Mouse (Mus musculus): Measurements from ENCODE around the gene Prrg2. TPM values are rescaled to one million over a fixed set of nuclear protein-coding genes. Genes with fewer than 3 reads are reported as not detected.
A peak's percentile ranks its signal among the peaks of the same experiment; 100 is the strongest.
"Not testable (repeated sequence)": the region's sequence is repeated elsewhere in the genome, so short reads cannot be mapped to it uniquely, and the experiment has no call there.

Gene Prrg2
- total and polyA plus RNA-seq, 2 experiments from 2014 or later: 10.5 to 17.2 TPM

GRCm38 (mm10) chr7:45026256-45026655 is 36.2 kb downstream of the Prrg2 start:
- Histone ChIP-seq H3K9ac (replicated peaks; ENCODE audit: low read length) (no peak overlapping the region), H3K4me2 (ENCODE audit: low read depth, low read length) (no peak overlapping the region), H3K27ac (peak overlapping the region; percentile 52; the same call in 1 of the 2 replicates), H3K27me3 (ENCODE audit: insufficient read depth, low read length) (no peaks in the 10 kb centered on the region), H3K9me3 (ENCODE audit: low read length) (no peaks in the 10 kb centered on the region), H3K4me1 (ENCODE audit: insufficient read depth, low read length) (no peaks in the 10 kb centered on the region), H3K36me3 (ENCODE audit: insufficient read depth, low read length) (peaks cover 42% of the 10 kb centered on the region), H3K4me3 (ENCODE audit: low read length) (no peak overlapping the region)
- no peak for TF ChIP-seq CTCF (IDR thresholded peaks at IDR 0.05; ENCODE audit: low read depth)
- 39% methylated on average over 2 of the region's 2 CpGs for WGBS
- DNase-seq (ENCODE audit: low spot score): peak; percentile 56
- ATAC-seq: peak; percentile 48; the same call in 1 of the 2 replicates

DNA sequence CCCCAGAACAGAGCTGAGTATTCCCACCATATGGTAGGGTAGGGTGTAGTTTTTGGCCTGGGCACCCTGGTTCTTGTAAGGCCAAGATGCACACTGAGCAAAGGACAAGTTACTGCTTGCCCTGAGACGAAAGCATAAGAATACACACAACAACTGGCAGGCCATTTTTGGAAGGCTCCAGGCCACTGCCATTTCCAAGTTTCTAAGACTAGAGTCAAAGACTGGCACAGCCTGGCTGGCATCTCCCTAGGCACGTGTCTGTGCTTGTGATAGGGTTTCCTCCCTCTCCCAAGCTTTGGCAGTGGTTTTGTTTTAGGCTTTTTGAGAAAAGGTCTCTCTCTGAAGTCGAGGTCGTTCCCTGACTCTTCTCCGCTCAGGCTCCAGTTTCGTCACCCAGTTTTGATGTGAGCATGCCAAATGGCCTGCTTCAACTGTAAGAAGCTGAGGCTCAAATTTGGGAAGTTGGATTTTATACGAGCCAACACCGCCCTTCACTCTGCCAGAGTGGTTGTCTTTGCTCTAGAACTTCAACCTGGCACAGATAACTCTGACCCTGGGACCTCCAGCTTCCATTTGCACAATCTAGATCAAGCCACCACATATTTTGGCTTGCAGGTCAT is 36.8 kb downstream of the Prrg2 start:
- no peak for DNase-seq (ENCODE audit: low spot score)
- no peak overlapping the region for H3K4me2 ChIP-seq (ENCODE audit: low read depth, low read length)
- no peaks in the 10 kb centered on the region for H3K27me3 ChIP-seq (ENCODE audit: insufficient read depth, low read length)
- H3K4me1 ChIP-seq (ENCODE audit: insufficient read depth, low read length): no peaks in the 10 kb centered on the region
- no peaks in the 10 kb centered on the region for H3K9me3 ChIP-seq (ENCODE audit: low read length)
- H3K36me3 ChIP-seq (ENCODE audit: insufficient read depth, low read length): peaks cover 36% of the 10 kb centered on the region
- H3K27ac ChIP-seq: peak overlapping the region; percentile 52; the same call in 1 of the 2 replicates
- ATAC-seq: no peak
- H3K9ac ChIP-seq (replicated peaks; ENCODE audit: low read length): no peak overlapping the region
- no peak for TF ChIP-seq CTCF (IDR thresholded peaks at IDR 0.05; ENCODE audit: low read depth)
- no peak overlapping the region for H3K4me3 ChIP-seq (ENCODE audit: low read length)
- WGBS: 75% methylated on average over 8 of the region's 8 CpGs

- Histone ChIP-seq H3K27ac (0 out of 2 replicates have a peak overlapping the region, but pooled peaks have one; percentile 9), H3K4me2 (ENCODE audit: low read depth, low read length) (no peak overlapping the region), H3K9me3 (ENCODE audit: low read length) (no peaks in the 10 kb centered on the region), H3K36me3 (ENCODE audit: insufficient read depth, low read length) (peaks cover 25% of the 10 kb centered on the region), H3K27me3 (ENCODE audit: insufficient read depth, low read length) (no peaks in the 10 kb centered on the region), H3K4me1 (ENCODE audit: insufficient read depth, low read length) (no peaks in the 10 kb centered on the region), H3K9ac (replicated peaks; ENCODE audit: low read length) (no peak overlapping the region), H3K4me3 (ENCODE audit: low read length) (no peak overlapping the region)
- ATAC-seq (no peak), DNase-seq (ENCODE audit: low spot score) (no peak)
- TF ChIP-seq CTCF (IDR thresholded peaks at IDR 0.05; ENCODE audit: low read depth): no peak
- 86% methylated on average over 15 of the region's 15 CpGs for WGBS
Measured at GRCm38 (mm10) chr7:45024281-45025248, 37.9 kb downstream of the Prrg2 start.

GRCm38 (mm10) chr7:45023711-45024110 is 38.8 kb downstream of the Prrg2 start:
- not testable (repeated sequence) for H3K9me3 ChIP-seq (ENCODE audit: low read length); H3K4me3 ChIP-seq (ENCODE audit: low read length); ATAC-seq; H3K27ac ChIP-seq; H3K4me1 ChIP-seq (ENCODE audit: insufficient read depth, low read length); H3K9ac ChIP-seq (replicated peaks; ENCODE audit: low read length); H3K27me3 ChIP-seq (ENCODE audit: insufficient read depth, low read length); H3K4me2 ChIP-seq (ENCODE audit: low read depth, low read length)
- H3K36me3 ChIP-seq (ENCODE audit: insufficient read depth, low read length): peaks cover 17% of the 10 kb centered on the region
- peak; percentile 45 for TF ChIP-seq CTCF (IDR thresholded peaks at IDR 0.05; ENCODE audit: low read depth)
- DNase-seq (ENCODE audit: low spot score): peak; percentile 25
- 69% methylated on average over 5 of the region's 5 CpGs for WGBS

DNA sequence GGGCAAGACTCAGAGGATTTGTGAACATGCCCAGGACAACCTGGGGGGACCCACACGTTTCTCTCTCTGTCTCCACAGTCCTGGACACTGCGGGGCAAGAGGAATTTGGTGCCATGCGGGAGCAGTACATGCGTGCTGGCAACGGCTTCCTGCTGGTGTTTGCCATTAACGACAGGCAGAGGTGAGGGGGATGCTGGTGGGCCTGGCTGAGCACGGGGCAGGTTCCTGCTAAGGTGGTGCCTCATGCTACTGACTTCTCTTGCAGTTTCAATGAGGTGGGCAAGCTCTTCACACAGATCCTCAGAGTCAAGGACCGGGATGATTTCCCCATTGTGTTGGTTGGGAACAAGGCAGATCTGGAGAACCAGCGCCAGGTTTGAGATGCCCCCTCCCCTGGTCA is 42.3 kb downstream of the Prrg2 start:
- ATAC-seq (no peak), DNase-seq (ENCODE audit: low spot score) (no peak)
- Histone ChIP-seq H3K27ac (no peak overlapping the region), H3K9me3 (ENCODE audit: low read length) (no peaks in the 10 kb centered on the region), H3K36me3 (ENCODE audit: insufficient read depth, low read length) (no peaks in the 10 kb centered on the region), H3K9ac (replicated peaks; ENCODE audit: low read length) (no peak overlapping the region), H3K4me2 (ENCODE audit: low read depth, low read length) (no peak overlapping the region), H3K27me3 (ENCODE audit: insufficient read depth, low read length) (no peaks in the 10 kb centered on the region), H3K4me3 (ENCODE audit: low read length) (no peak overlapping the region), H3K4me1 (ENCODE audit: insufficient read depth, low read length) (0 out of 2 replicates have a peak, but pooled peaks cover 6% of the 10 kb centered on the region)
- no peak for TF ChIP-seq CTCF (IDR thresholded peaks at IDR 0.05; ENCODE audit: low read depth)
- whole genome bisulfite sequencing: 74% methylated on average over 9 of the region's 9 CpGs

DNA sequence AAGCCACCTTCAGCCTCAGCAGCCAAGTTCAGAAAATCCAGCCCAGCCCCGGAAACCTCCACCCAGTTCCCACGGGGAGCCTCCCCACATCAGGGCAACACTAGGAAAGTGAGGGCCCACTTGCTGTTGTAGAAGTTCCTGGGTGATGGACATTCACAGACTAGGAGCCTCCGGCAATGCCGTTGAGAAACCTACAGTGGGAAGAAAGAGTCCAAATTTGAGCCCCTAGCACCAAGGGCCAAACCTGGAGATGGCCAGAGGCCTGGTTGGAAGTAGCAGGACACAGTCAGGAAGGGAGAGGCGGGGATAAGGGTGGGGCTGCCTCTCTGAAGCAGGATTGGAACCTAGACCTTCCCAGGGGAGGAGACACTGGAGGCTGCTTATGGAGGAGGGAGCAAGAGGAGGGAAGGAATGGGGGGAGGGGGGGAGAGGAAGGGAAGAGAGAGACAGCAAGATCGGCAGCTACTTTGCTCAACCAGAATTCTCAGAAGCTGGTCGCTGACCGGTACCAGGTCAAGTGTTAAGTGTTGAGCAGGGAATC is 43.4 kb downstream of the Prrg2 start:
- Histone ChIP-seq H3K27me3 (ENCODE audit: insufficient read depth, low read length) (no peaks in the 10 kb centered on the region), H3K36me3 (ENCODE audit: insufficient read depth, low read length) (no peaks in the 10 kb centered on the region), H3K4me2 (ENCODE audit: low read depth, low read length) (peak overlapping the region; percentile 96), H3K9ac (replicated peaks; ENCODE audit: low read length) (no peak overlapping the region), H3K4me3 (ENCODE audit: low read length) (no peak overlapping the region; the same call in 1 of the 2 replicates), H3K27ac (peak overlapping the region; percentile 78), H3K9me3 (ENCODE audit: low read length) (no peaks in the 10 kb centered on the region), H3K4me1 (ENCODE audit: insufficient read depth, low read length) (peaks cover 14% of the 10 kb centered on the region)
- no peak for ATAC-seq
- no peak for DNase-seq (ENCODE audit: low spot score)
- 48% methylated on average over 8 of the region's 8 CpGs for WGBS
- no peak for TF ChIP-seq CTCF (IDR thresholded peaks at IDR 0.05; ENCODE audit: low read depth)

All from hindbrain, postnatal 0 days (tissue).